Mouse (Mus musculus) T-helper 1 cell (primary cell): Measurements from ENCODE around the gene Slc6a9.

ENCODE experiments used
- in situ Hi-C: fragments of 300-600 bp; cut with MboI, MseI; formaldehyde crosslinking; loops from one replicate; pipeline ENCODE4 v1.15.1; 2025; ENCODE audit warnings: high pct_unique_total_duplicates

Slc6a9 gene

DNA sequence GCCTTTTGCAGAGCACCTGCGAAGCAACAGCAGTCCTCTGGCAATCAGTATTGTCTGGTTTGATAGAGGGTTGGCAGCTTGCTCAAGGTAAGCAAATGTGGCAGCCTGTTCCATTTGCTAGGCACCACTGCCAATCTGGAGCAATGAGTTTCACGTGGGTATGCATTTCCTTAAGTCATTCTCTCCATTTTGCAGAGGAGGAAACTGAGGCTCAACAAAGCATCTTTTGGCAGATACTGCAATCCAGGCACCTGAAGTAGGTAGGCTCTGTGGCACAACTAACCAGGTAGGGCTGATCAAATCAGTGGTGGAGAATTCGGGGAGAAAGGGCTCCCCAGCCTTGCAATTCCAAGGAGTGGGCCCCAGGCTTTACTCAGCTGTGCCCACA is at the start of gene Slc6a9:
Slc6a9 (plus strand) TSS at position 50 of the 388 bp plus-strand sequence.
- in situ Hi-C loops = loop anchor here (5.0 to 25.0 kb wide), 2 partner anchors 248 to 1747 kb away; partner anchors contain the start of genes Lrrc41 and Uqcrh

DNA sequence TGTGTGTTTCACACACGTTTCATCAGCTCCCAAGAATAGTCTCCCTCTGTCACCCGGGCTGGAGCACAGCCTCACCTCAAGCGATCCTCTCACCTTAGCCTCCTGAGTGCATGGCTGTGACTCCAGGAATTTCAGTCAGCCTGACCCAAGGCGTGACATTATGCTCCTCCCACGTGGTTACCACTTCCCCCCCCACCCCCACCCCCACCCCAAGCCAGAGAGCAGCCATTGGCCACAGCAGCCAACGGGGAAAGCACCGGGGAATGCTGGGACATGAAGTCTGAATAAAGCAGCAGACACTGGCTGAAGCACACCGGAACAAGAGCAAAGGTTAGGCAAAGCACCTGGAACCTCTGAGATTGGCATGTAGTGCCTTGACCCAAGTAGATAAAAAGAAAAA is 47.3 kb upstream of the Slc6a9 start:
- in situ Hi-C loops = no loop called here

DNA sequence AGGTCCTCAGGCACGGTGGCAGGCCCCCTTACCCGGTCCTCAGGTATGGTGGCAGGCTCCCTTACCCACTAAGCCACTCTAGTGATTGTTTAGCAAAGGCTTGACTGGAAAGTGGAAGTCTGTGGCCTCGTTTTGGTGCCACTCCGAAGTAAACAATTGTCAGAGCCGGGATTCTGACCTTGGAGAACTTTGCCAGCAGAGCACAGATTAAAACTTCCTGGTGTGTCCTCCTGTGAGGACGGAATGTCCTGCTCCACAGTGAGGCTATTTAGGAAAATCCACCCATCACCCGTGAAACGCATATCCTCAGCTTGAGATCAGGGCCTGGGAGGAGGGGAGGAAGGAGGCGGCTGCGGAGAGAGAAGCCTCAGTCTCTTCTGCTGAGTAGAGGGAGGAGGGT is 46.0 kb upstream of the Slc6a9 start:
- in situ Hi-C loops = no loop called here

DNA sequence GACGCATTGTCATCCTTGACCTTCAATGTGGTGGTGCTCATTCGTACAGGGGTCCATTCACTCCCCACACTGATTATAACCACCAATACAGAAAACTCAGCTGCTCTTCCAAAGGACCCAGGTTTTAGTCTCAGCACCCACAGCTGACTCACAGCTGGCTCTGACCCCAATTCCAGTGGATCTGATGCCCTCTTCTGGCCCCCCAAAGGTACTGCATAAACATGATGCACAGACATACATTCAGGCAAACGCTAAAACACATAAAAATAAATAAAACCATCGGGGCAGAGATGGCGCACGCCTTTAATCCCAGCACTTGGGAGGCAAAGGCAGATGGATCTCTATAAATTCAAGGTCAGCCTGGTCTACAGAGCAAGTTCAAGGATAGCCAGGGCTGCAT is 34.4 kb upstream of the Slc6a9 start:
- in situ Hi-C loops = no loop called here

DNA sequence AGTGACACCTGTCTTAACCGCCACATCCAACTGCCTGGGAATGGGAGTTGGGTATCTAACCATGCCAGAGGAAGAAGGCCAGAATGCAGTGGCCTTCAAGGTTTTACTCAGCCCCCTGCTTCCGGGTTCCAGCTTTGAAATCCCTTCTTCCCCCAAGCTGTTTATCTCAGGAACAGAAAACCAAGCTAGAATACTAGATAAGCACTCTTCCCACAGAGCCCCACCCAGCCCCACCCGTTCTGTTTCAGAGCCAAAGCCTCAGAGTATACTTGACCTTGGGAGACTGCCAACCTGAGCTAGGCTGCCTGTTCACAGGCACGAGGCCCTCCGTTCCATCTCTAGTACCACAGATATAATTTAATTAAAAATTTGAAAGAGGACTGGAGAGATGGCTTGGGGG is 27.3 kb upstream of the Slc6a9 start:
- in situ Hi-C loops = no loop called here

DNA sequence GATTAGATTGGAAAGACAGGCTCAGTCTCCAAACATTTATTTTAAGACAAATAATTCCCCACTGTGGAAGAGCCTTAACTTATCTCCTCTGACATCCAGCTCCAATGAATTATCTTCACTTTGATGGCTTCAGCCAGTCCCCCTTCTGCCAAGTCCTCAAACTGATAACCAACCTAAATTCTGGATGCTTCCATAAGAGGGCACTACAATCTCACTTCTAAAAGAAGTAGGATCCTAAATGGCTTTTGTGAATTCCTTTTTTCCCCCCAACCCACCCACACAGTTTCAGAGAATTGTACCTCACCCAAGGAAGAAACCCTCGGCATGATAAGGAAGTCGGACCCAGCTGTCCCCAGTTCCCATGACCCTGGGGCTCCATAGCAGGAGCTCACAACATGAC is 23.4 kb upstream of the Slc6a9 start:
- in situ Hi-C loops = no loop called here

DNA sequence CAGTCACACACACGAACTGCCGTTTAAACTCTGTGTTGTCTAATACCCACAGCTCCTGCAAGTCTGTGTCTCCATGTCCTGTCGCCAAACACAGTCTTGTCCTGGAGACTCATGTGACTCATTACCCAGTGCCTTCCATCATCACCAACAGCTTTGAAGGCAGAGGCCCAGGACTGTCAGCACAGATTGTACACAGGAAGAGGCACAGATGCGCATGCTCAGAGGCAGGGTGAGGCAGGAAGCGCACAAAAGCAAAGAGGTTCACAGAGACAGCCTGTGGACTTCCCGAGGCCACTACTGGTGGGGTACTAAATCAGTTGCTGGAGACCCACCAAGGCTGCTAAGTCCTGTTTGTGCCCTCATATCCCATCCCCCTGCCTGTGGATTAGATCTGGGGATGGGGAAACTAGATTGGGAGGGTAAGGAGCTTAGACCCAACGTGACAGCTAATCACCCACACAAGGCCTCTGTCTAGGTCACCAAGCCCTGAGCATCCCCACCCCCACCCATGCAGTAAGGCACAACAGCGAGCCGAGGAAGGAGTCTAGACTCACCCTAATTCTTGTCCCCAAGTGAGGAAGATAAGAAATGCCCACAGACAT is 20.6 kb upstream of the Slc6a9 start:
- in situ Hi-C loops = no loop called here

DNA sequence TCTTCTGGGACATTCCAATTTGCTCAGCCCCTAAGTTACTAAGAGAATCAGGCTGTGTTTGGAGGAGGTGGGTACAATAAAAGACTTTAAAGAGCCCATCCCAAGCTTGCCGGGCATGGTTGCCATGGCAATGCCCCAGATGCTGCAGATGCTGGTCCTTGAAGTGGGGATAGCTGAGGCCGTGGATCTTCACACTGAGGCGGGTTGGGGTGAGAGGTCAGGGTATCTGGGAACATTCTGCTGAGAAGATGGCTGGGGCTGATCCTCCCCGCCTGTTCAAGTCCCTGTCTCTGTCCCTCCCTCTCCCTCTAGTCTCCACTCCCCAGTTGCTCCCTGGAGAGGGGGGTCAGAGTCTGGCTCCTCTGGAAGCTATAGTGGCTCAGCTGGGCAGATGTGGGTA is 20.0 kb upstream of the Slc6a9 start:
- in situ Hi-C loops = no loop called here

DNA sequence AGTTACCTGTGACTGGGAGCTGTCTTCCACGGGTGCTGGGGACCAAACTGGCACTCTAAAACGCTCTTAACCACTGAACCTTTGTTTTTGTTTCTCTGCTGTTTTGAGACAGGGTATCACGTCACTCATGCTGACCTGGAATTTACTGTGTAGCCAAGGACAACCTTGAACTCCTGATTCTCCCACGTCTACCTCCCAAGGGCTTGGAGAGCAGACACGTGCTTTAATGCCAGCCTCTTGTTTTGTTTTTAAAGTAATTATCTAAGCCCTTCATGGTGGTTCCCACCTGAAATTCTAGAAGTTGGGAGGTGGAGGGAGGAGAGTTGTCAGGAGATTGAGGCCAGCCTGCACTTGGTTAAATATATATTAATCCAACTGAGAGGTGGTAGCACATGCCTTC is 17.5 kb upstream of the Slc6a9 start:
- in situ Hi-C loops = no loop called here

DNA sequence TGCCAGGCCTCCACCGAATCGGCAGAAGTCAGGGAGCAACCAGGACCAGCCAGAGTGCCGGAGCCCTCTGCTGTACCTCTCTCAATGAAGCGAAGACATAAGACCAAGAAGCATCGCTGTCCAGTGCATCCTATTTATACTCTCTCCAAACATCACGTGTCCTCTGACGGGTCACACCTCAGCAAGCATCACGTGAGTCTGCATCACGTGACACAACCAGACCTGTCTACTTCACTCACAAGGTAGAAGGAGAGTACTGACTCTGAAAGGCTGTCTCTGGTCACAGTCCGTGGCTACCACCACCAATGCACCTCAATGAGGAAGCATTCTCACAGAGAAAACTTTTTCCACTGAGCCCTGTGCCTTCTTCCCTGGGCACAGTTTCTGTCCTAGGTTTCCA is 16.3 kb upstream of the Slc6a9 start:
- in situ Hi-C loops = no loop called here

DNA sequence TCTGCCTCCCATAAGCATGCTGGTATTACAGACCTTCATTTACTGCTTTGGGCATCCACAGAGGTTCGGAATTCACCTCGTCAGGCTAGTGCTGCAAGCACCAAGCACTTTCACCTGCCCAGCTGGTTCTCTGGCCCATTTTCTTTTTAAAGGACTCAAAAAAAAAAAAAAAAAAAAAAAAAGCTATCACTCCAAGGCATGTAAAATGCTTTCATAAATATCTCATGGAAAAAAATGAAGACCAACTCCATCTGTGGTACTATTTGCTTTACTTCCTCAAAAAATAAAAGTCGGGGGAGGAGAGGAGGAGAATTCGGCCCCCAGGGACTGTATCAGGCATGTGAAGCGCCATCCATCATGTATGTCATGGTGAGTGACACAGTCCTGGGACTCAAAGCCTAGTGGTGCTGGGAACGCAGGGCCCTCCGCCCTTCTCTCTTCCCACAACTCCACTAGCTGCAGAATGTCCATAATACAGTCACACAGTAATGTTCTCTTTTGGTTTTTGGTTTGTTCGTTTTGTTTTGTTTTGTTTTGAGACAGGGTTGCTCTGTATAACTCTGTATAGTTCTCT is 5.6 kb upstream of the Slc6a9 start:
- in situ Hi-C loops = loop anchor here (25.0 kb wide), 1 partner anchor 1741 kb away; the partner anchor contains the start of genes Lrrc41 and Uqcrh

DNA sequence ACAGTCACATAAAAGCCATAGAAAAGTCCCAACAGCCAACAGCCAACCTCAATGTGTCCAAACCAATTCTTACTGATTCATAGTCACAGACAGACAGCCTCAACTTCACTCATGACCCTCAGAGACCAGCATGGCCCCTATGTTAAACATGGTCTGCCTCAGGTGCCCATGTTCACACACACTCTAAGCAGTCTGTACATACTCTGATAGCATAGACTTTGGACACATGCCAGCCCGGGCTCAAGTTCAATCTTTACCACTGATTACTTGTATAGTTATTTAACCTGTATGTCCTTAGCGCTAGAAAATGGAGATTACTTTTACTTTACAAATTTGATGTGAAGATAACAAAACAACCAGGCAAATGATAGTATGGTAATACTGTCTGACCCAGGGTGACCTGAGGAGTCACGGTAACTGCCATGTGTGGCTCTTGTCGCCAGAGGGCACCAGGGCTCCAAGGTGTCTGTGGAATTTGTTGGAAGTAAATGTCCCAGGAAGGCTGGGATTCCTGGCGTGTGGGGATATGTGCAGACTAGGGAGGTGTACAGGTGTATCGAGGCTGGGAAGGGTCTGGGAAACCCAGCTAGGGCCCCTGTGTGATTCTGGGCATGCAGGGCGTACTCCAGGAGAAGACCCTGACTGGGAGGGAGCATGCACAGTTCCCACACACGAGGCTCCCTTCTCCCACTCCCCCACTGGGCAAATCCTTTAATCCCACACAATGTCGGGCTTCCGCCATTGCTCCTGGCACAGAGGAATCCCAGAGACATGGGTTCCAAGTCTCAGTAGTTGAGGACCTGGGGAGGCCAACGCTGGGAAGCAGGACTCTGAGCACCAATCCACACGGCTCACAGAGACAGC is 4.8 kb upstream of the Slc6a9 start:
- in situ Hi-C loops = loop anchor here (5.0 to 25.0 kb wide), 2 partner anchors 253 to 1742 kb away; partner anchors contain the start of genes Lrrc41 and Uqcrh

DNA sequence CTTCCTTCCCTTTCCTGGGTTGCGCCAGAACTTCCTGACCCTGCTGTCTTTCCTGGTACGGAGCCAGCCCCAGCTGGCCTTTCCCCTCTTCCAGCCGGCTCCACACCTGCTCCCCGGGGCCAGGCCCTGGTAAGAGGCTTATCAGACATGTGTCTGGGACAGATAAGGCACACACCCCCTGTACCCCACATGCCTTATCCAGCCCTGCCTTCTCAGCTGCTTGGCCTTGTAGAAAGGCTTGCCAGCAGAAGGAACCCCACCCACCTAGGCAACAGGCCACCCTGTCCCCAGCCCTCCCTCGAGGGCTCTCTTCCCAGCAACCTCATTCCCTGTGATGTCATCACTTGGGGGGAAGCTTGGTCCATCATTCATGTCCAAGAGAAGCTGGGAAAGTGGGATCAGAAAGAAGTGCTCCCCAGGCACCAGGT is 4.2 kb upstream of the Slc6a9 start:
- in situ Hi-C loops = loop anchor here (5.0 to 25.0 kb wide), 2 partner anchors 252 to 1743 kb away; partner anchors contain the start of genes Lrrc41 and Uqcrh

DNA sequence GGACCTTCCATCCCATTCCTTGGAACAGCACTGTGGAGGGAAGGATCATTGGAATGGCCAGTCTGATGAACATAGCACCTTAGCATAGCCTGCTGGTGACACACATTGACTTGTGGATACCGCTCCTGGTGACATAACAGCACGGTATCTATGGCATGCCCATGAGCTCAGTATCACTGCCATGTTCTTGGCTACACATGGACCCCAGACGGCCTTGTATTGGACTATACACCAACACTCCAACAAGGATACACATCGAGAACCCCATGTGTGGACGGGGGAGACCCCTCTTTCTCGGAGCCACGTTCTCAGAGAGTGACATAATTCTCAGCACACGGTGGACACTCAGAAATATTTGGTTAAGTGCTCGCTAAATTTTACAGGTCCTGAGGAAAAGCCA is 3.5 kb upstream of the Slc6a9 start:
- in situ Hi-C loops = loop anchor here (5.0 to 25.0 kb wide), 2 partner anchors 252 to 1744 kb away; partner anchors contain the start of genes Lrrc41 and Uqcrh

DNA sequence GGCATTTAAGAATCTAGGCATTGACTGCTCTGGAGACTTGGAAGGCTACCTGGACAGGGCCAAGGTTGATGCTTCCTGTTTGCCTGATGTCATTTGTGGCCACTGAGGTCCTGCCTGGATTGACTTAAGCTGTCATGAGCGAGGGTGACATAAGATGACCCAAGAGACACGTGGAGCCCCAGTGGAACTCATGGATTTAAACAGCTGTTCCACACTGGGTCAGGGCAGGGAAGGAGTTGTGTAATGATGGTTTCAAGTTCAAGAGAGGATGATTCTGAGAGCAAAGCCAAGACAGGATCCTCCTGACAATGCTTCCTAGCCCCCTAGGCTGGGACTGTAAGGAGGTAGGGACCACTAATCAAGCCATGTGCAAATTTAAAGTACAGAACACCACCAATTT is 2.8 kb upstream of the Slc6a9 start:
- in situ Hi-C loops = loop anchor here (5.0 to 25.0 kb wide), 2 partner anchors 251 to 1744 kb away; partner anchors contain the start of genes Lrrc41 and Uqcrh

DNA sequence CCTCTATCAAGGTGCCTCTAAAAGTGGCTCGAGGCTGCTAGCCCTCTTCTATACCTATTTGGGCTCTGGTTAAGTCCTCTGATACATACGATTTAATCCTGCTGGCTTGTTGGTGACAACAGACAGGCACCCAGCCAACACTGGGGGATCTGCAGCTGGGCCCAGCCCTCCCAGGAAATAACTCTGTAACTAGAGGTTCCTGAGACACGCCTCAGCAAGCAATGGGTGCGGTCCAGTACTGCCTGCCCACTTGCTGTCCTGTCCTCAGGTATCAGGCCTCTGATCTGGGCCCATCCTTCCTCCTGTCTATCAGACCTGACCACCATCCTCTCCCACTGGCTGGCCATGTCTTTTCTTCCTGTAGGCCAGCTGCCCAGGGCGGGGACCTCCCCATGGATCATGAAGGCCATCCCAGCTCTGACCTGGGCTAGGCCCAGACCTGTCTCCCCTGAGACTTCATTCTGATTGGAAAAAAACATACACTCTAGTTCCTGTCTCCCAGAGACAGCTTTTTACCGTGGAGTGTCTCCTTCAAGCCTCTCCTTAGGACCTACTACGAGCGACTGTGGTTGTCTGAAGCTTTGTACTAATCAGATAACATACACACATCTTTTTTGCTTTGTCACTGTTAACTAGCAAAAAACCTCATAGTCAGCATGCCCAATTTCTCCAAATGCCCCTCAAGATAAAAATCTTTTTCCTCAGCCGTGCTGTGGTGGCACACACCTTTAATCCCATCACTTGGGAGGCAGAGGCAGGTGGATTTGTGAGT is 2.2 kb upstream of the Slc6a9 start:
- in situ Hi-C loops = loop anchor here (5.0 to 25.0 kb wide), 2 partner anchors 250 to 1745 kb away; partner anchors contain the start of genes Lrrc41 and Uqcrh

DNA sequence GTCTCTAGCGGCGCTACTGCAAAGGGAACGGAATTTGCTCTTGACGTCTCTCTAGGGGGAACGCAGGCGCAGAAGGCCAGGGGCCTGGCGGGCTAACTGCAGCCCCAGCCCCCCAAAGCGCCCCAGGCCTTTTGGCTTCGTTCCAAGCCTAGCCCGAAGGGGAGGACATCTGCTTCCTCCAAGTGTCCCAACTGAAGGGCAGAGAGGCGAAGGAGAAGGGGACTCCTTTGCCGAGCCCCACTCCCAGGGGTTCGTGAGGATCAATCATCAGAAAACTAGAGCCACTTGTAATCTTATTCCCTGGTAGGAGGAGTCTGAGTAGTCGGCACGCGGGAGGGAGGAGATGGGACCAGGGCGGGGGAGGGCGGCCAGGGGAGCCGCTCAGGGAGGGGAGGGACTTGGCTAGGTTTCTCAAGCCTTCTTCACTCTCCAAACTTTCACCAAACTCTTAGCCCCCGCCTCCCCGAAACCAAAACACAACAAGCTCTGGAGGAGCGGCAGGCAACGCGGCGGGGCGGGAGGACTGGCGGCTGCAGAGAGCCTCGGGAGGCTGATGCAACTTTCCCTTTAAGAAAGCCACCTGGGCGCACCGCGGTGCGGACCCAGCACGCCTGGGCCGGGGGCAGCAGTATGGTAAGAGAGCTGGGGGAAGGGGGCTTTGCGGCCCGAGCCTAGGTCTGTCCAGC is 682 bp downstream of the Slc6a9 start:
- in situ Hi-C loops = loop anchor here (5.0 to 25.0 kb wide), 2 partner anchors 247 to 1748 kb away; partner anchors contain the start of genes Lrrc41 and Uqcrh

DNA sequence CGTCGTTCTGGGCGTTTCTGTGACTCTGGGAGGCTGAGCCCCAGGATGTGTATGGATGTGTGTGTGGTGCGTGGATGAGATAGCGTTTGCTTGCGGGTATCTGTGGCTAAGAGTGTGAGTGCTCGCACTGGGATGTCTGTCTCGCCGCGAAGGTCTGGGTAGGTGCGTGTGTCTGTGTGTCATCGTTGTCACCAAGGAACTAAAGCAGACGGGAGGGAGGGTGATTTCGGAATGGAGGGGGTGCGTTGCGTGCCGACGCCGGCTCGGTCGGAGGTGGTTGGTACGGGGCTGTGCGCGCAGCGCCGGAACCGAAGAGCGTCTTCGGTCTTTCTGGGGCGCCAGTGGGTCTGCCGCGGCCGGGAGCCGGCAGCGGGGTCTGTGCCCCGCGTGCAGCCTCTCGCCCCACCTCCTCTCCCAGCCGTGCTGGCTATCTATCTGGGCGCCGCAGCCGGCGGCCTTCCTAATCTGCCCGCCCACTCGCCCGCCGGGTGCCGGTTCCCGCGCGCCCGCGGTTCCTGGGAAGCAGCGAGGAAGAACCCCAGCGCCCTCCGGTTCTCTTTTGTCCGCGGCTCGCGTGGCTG is 1.3 kb downstream of the Slc6a9 start:
- in situ Hi-C loops = loop anchor here (25.0 kb wide), 1 partner anchor 1748 kb away; the partner anchor contains the start of genes Lrrc41 and Uqcrh

DNA sequence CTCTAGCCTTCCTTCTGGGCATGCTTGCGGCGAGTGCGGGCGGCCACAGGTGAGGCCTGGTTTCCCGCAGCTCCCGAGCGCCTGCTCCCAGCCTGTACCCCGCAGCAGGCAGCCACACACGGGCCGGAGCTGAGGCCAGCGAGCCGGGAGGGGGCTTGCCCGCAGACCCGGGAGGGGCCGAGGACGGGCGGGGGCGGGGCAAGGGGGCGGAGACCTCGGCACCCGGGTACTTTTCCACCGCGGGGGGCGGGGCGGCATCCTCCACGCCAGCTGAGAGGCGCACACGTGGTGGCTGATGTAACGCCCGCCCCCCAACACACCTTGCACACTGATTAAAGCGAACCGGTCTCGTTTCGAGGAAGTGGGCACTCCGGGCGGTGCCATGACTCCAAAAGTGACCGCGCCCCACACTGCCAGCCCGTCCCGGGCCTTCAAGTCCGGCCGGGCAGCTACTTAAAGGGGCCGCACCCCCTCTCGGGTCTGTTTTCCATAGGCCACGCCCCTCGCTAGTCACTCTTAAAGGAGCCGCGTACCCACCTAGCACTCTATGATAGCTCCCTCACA is 2.0 kb downstream of the Slc6a9 start:
- in situ Hi-C loops = loop anchor here (25.0 kb wide), 1 partner anchor 1749 kb away; the partner anchor contains the start of genes Lrrc41 and Uqcrh

DNA sequence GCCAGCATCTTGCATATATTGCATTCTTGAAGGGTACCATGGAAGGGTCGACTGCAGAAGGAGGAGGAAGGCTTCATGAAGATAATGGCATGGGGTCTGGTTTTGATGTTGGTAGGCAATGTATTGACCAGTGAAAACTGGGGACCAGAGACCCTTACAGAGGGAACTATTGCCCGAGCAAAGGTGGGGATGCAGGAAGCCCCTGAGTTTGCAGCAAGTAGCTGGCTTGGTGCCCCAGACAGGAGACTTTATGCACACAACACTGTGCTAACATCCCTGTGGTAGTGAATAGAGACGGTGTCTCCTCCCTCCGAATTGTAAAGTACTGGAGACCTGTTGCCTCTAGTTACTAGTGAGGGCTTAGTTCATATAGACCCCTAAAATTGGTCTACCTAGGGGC is 3.0 kb downstream of the Slc6a9 start:
- in situ Hi-C loops = loop anchor here (25.0 kb wide), 1 partner anchor 1750 kb away; the partner anchor contains the start of genes Lrrc41 and Uqcrh
